Mouse (Mus musculus) limb, embryonic 14.5 days (tissue): ENCODE results near the gene Rab3il1. TPM values are rescaled to one million over a fixed set of nuclear protein-coding genes. Genes with fewer than 3 reads are reported as not detected.

Experiments used
- ATAC-seq: fragments of 200-750 bp; cut with Nextera tagmentation; 2 replicates; pipeline ENCODE4 v1.8.0; 2017; ENCODE audit warnings: low read depth, moderate number of reproducible peaks, moderate TSS enrichment; ENCODE audit not compliant: low FRiP score
- DNase-seq: peaks from one replicate; pipeline ENCODE4 v3.0.0-alpha.2; 2015; ENCODE audit warnings: low spot score
- H3K27ac ChIP-seq: fragments of 300-500 bp; sonication (generic); replicated peaks from 2 replicates; pipeline ENCODE4 v1.5.1; 2014; ENCODE audit warnings: low read depth, mild to moderate bottlenecking, low read length, moderate library complexity, mixed read lengths
- H3K27me3 ChIP-seq: fragments of 300-500 bp; sonication (generic); 2 replicates; pipeline ENCODE4 v1.6.1; 2014; ENCODE audit warnings: low read length, mixed read lengths; ENCODE audit not compliant: control insufficient read depth, insufficient read depth
- H3K36me3 ChIP-seq: fragments of 300-500 bp; sonication (generic); 2 replicates; pipeline ENCODE4 v1.6.1; 2014; ENCODE audit warnings: mild to moderate bottlenecking, low read length, moderate library complexity, mixed read lengths; ENCODE audit not compliant: control insufficient read depth, insufficient read depth
- H3K4me1 ChIP-seq: fragments of 300-500 bp; sonication (generic); 2 replicates; pipeline ENCODE4 v1.6.1; 2014; ENCODE audit warnings: antibody characterized with exemption, low read length, mixed read lengths; ENCODE audit not compliant: control insufficient read depth, insufficient read depth
- H3K4me2 ChIP-seq: fragments of 300-500 bp; sonication (generic); replicated peaks from 2 replicates; pipeline ENCODE4 v1.6.1; 2014; ENCODE audit warnings: low read depth, mild to moderate bottlenecking, low read length, moderate library complexity; ENCODE audit not compliant: severe bottlenecking
- H3K4me3 ChIP-seq: fragments of 300-500 bp; sonication (generic); replicated peaks from 2 replicates; pipeline ENCODE4 v1.5.1; 2014; ENCODE audit warnings: low read length
- H3K9ac ChIP-seq: fragments of 300-500 bp; sonication (generic); 2 replicates; pipeline ENCODE4 v1.6.1; 2014; ENCODE audit warnings: mild to moderate bottlenecking, low read depth, low read length, moderate library complexity; ENCODE audit not compliant: severe bottlenecking
- H3K9me3 ChIP-seq: fragments of 300-500 bp; sonication (generic); 2 replicates; pipeline ENCODE4 v1.6.1; 2016; ENCODE audit warnings: low read length; ENCODE audit not compliant: control insufficient read depth
- POLR2A ChIP-seq: fragments of 200-500 bp; IDR thresholded peaks from 2 replicates; pipeline ENCODE4 v1.8.0; 2012; ENCODE audit warnings: inconsistent platforms, mild to moderate bottlenecking, moderate library complexity, borderline replicate concordance; ENCODE audit not compliant: insufficient read depth, insufficient read length; ENCODE audit errors: extremely low read depth
- WGBS: fragments of 180-500 bp; shearing (Covaris S2); extraction: QIAGEN DNeasy Blood & Tissue Kit; methylation state at CpG from one replicate; pipeline ENCODE4 v1.1.7; 2014; 5-methylcytosine and 5-hydroxymethylcytosine counted together
- polyA plus RNA-seq, 2 experiments: library from polyadenylated mRNA; depleted of rRNA in 1 of 2; stranded (reverse) in 1 of 2; unstranded in 1 of 2; fragments of >200 nt; fragmentation: Nextera tagmentation in 1 of 2; extraction: Ambion mirVana in 1 of 2; gene quantifications; 2 replicates each; pipeline versions ENCODE4 v1.2.1 to v1.2.3; 2012 to 2014

The Rab3il1 gene
- polyA plus RNA-seq, 2 experiments: 36.1 to 43.9 TPM

DNA sequence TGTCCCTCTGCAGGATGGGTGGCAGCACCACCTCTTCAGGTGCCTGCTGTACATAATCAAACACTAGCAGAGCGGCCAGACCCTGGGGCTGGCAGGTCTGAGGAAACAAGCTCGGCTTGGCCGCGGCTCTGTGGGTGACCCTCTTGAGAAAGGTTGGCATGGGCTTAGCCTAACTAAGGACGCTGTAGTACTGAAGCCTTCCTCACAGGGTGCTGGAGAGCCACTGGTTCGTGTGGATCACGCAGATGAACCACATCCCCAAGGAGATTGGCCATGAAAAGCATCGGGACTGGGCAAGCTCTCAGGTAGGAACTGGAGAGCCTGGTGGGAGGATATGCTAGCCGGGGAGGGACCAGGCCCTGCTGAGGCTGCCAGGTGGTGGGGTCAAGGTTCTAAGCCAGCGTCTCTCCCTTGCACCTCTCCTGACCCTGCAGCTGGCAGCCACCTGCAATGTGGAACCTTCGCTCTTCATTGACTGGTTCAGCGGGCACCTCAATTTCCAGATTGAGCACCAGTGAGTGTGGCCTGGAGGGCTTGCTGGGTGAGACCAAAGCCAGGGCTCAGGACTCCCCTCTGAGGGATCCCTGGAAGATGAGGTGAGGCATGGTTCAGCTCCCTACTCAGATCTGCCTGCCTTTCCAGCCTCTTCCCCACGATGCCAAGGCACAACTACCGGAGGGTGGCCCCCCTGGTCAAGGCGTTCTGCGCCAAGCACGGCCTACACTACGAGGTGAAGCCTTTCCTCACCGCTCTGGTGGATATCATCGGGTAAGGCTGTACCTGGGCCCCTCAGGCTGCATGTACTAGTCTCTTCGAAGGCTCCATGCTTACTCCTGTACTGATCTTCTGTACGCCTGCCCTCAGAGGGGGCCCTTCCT is 54.6 kb downstream of the Rab3il1 start:
- Histone ChIP-seq H3K9me3 (no peaks in the 10 kb centered on the region), H3K4me2 (no peak overlapping the region), H3K36me3 (peaks cover 16% of the 10 kb centered on the region), H3K27ac (no peak overlapping the region), H3K9ac (no peak overlapping the region), H3K27me3 (no peaks in the 10 kb centered on the region), H3K4me3 (no peak overlapping the region), H3K4me1 (peaks cover 10% of the 10 kb centered on the region)
- no peak for TF ChIP-seq POLR2A
- no peak for DNase-seq
- 84% methylated on average over 22 of the region's 22 CpGs for WGBS
- ATAC-seq: no peak

DNA sequence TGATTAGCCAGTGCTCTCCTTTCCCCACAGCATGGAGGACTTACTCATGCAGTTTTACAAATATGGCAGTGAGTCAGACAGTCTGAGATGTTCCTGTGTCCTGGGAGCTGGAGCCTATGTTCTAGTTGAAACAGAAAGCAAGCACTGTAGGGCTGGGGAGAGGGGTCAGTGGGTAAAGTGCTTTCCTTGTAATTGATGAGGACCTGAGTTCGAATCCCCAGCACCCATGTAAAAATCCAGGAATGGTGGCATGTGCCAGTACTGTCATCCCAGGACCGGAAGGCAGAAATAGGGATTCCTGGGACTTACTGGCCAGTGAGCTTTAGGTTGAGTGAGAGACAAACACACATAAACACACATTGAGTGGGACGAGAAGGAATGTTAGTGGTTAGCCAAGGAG is 55.2 kb downstream of the Rab3il1 start:
- TF ChIP-seq POLR2A: no peak
- no peak overlapping the region for H3K9ac ChIP-seq
- no peak for DNase-seq
- ATAC-seq: no peak
- no peaks in the 10 kb centered on the region for H3K9me3 ChIP-seq
- H3K4me2 ChIP-seq: no peak overlapping the region
- no peak overlapping the region for H3K27ac ChIP-seq
- no peaks in the 10 kb centered on the region for H3K27me3 ChIP-seq
- H3K4me1 ChIP-seq: peaks cover 10% of the 10 kb centered on the region
- no peak overlapping the region for H3K4me3 ChIP-seq
- 91% methylated on average over 3 of the region's 3 CpGs for WGBS
- H3K36me3 ChIP-seq: peaks cover 21% of the 10 kb centered on the region

DNA sequence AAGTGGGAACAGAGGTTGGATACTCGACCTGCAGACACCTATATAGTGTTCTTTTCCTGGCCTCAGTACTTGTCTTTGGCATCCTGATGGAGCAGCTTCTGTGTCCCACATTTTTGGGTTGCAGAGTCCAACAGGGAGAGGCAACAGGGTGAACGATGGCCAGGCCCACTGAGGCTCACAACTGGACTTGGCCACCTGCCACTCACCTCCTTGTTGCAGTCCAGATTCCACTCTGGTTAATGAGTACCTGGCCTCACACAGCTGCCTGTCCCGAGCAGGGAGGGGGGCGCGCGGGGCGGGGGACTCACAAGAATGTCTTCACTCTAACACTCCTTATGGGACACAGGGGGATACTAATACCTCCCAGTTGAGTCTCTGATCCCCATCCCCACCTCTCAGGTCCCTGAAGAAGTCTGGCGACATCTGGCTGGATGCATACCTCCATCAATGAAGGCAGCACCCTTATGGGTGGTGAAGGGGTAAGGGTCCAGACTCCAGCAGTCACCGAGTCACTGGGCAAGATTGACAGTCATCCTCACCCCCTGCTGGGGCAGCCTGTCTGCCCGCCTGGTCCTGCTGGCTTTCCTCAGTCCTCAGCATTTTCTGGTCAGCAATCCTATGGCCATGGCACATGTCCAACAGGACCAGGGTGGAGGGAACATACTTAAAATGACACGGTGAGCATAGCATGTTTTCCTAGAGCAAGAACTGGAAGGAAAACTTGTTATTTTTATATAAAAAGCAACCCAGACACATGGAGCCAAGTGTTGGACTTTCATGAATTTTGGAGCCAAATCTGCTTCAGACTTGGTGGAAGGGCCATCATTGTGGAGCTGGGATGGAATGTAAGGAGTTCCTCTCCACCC is 56.2 kb downstream of the Rab3il1 start:
- no peak overlapping the region for H3K9ac ChIP-seq
- H3K27me3 ChIP-seq: no peaks in the 10 kb centered on the region
- no peak overlapping the region for H3K27ac ChIP-seq
- H3K4me2 ChIP-seq: no peak overlapping the region
- DNase-seq (no peak), ATAC-seq (0 out of 2 replicates have a peak, but pooled peaks have one; percentile 10)
- no peaks in the 10 kb centered on the region for H3K9me3 ChIP-seq
- no peak for TF ChIP-seq POLR2A
- H3K4me3 ChIP-seq: no peak overlapping the region
- peaks cover 10% of the 10 kb centered on the region for H3K4me1 ChIP-seq
- peaks cover 31% of the 10 kb centered on the region for H3K36me3 ChIP-seq
- 60% methylated on average over 11 of the region's 11 CpGs for WGBS

DNA sequence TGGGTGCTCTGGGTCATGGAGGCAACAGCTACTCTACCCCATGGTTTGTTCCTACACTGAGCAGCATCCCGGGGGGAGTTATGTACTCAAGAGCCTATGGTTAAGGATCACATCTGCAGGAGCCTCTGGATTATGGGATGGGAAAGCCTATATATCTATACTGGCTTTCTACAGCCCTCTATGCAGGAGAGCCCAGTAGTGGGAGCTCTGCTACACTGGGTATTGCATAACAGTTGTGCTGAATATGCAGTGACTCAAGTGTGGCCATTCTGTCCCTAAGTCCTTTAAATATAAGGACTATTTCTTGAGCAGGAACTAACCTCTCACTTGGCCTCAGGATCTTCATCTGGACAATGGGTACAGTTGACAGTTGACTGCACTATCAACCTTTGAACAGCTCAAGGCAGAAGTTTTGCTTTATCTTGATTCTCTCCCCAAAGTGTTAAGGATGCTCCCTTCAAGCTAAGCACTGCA is 56.9 kb downstream of the Rab3il1 start:
- no peak for DNase-seq
- ATAC-seq: no peak
- Histone ChIP-seq H3K36me3 (peaks cover 38% of the 10 kb centered on the region), H3K9ac (no peak overlapping the region), H3K9me3 (no peaks in the 10 kb centered on the region), H3K4me1 (peaks cover 10% of the 10 kb centered on the region), H3K4me3 (no peak overlapping the region), H3K27ac (no peak overlapping the region), H3K27me3 (no peaks in the 10 kb centered on the region), H3K4me2 (no peak overlapping the region)
- no peak for TF ChIP-seq POLR2A
- 84% methylated on average over 1 of the region's 1 CpGs for WGBS

DNA sequence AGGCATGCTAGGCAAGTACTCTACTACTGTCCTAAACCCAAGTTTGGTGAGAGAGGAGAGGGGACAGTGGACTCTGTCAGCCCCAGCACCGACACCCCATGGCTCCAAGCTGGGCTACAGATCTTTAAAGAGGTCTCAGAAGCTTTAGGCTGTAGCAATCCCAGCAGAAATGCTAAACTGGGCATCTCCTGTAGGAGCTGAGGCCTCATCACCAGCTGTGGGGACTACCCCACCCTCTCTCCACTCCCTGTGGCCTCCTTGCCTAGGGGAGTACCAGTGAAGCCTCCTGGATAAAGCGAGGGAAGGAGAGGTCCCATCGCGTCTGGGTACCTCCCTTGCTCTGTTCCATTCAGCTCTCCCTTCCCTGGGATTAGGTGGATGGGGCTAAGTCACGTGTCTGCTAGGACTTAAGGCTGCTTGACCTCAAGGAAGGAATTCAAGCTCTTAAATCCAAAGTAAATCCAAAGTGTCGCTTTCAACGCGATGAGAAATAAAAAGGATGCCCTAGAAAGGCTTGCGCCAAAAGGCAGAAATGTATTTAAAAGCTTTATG is 57.5 kb downstream of the Rab3il1 start:
- H3K27me3 ChIP-seq: no peaks in the 10 kb centered on the region
- H3K9ac ChIP-seq: no peak overlapping the region
- H3K9me3 ChIP-seq: no peaks in the 10 kb centered on the region
- peaks cover 10% of the 10 kb centered on the region for H3K4me1 ChIP-seq
- H3K4me3 ChIP-seq: no peak overlapping the region
- H3K27ac ChIP-seq: no peak overlapping the region
- ATAC-seq (no peak), DNase-seq (no peak)
- no peak for TF ChIP-seq POLR2A
- 69% methylated on average over 9 of the region's 9 CpGs for WGBS
- H3K4me2 ChIP-seq: no peak overlapping the region
- peaks cover 43% of the 10 kb centered on the region for H3K36me3 ChIP-seq
